Mouse (Mus musculus) heart, postnatal 0 days (tissue): ENCODE results near the gene Med27. TPM values are rescaled to one million over a fixed set of nuclear protein-coding genes. Genes with fewer than 3 reads are reported as not detected.

Source experiments
- ATAC-seq: fragments of 200-750 bp; cut with Nextera tagmentation; 2 replicates; pipeline ENCODE4 v1.8.0; 2017; ENCODE audit warnings: low read depth, moderate number of reproducible peaks, moderate library complexity; ENCODE audit not compliant: insufficient read depth
- DNase-seq: peaks from one replicate; pipeline ENCODE4 v3.0.0-alpha.2; 2016; ENCODE audit warnings: low spot score
- H3K27ac ChIP-seq: fragments of 300-500 bp; sonication (generic); 2 replicates; pipeline ENCODE4 v1.5.1; 2014; ENCODE audit warnings: low read depth, mild to moderate bottlenecking
- H3K27me3 ChIP-seq: fragments of 300-500 bp; sonication (generic); 2 replicates; pipeline ENCODE4 v1.6.1; 2014; ENCODE audit warnings: low read length, mixed read lengths; ENCODE audit not compliant: control insufficient read depth, insufficient read depth
- H3K36me3 ChIP-seq: fragments of 300-500 bp; sonication (generic); replicated peaks from 2 replicates; pipeline ENCODE4 v1.6.1; 2014; ENCODE audit warnings: low read length, mixed read lengths; ENCODE audit not compliant: control insufficient read depth, insufficient read depth
- H3K4me1 ChIP-seq: fragments of 300-500 bp; sonication (generic); 2 replicates; pipeline ENCODE4 v1.6.1; 2014; ENCODE audit warnings: antibody characterized with exemption; ENCODE audit not compliant: control insufficient read depth, insufficient read depth
- H3K4me2 ChIP-seq: fragments of 300-500 bp; sonication (generic); 2 replicates; pipeline ENCODE4 v1.6.1; 2014; ENCODE audit warnings: low read depth, mild to moderate bottlenecking, low read length, moderate library complexity
- H3K4me3 ChIP-seq: fragments of 300-500 bp; sonication (generic); 2 replicates; pipeline ENCODE4 v1.5.1; 2014; ENCODE audit warnings: low read depth, low read length
- H3K9ac ChIP-seq: fragments of 300-500 bp; sonication (generic); replicated peaks from 2 replicates; pipeline ENCODE4 v1.6.1; 2014; ENCODE audit warnings: low read depth, low read length, mixed read lengths
- H3K9me3 ChIP-seq: fragments of 300-500 bp; sonication (generic); replicated peaks from 2 replicates; pipeline ENCODE4 v1.6.1; 2016; ENCODE audit warnings: low read length; ENCODE audit not compliant: control insufficient read depth
- CTCF ChIP-seq: IDR thresholded peaks from 2 replicates; pipeline ENCODE4 v1.5.1; 2016; ENCODE audit warnings: antibody characterized with exemption, control low read depth, low read depth
- EP300 ChIP-seq: IDR thresholded peaks from 2 replicates; pipeline ENCODE4 v1.6.1; 2016; ENCODE audit warnings: antibody characterized with exemption, low read depth
- WGBS: fragments of 180-500 bp; shearing (Covaris S2); extraction: QIAGEN DNeasy Blood & Tissue Kit; methylation state at CpG from one replicate; pipeline ENCODE4 v1.1.7; 2014; 5-methylcytosine and 5-hydroxymethylcytosine counted together
- polyA plus RNA-seq: library from polyadenylated mRNA; unstranded; fragments of >200 nt; fragmentation: Nextera tagmentation; extraction: Ambion mirVana; gene quantifications from 2 replicates; pipeline ENCODE4 v1.2.1, GENCODE M21; 2015
- total RNA-seq: library from RNA; depleted of rRNA; stranded (reverse); fragments of >200 nt; gene quantifications from 2 replicates; pipeline ENCODE4 v1.2.3, GENCODE M21; 2014; ENCODE audit warnings: low replicate concordance

The Med27 gene
- total and polyA plus RNA-seq, 2 experiments from 2014 or later = 26.6 to 52.6 TPM

- no peak for DNase-seq
- TF ChIP-seq CTCF = no peak
- no peak for TF ChIP-seq EP300
Observed at GRCm38 (mm10) chr2:29437111-29437510, 90.5 kb downstream of the Med27 start.

GRCm38 (mm10) chr2:29437861-29438529 lies 91.4 kb downstream of the Med27 start:
- ATAC-seq (no peak), DNase-seq (no peak)
- no peak for TF ChIP-seq EP300
- TF ChIP-seq CTCF = no peak
- Histone ChIP-seq H3K27me3 (no peaks in the 10 kb centered on the region), H3K36me3 (no peaks in the 10 kb centered on the region), H3K4me2 (no peak overlapping the region), H3K4me1 (peaks cover 16% of the 10 kb centered on the region), H3K27ac (no peak overlapping the region), H3K9me3 (no peaks in the 10 kb centered on the region), H3K4me3 (no peak overlapping the region), H3K9ac (no peak overlapping the region)
- 78% methylated on average over 4 of the region's 4 CpGs for WGBS

More at GRCm38 (mm10) chr2:29437111-29437510, 90.5 kb downstream of the Med27 start:
- Histone ChIP-seq H3K4me2 (no peak overlapping the region), H3K4me3 (no peak overlapping the region), H3K9me3 (no peaks in the 10 kb centered on the region), H3K4me1 (peaks cover 22% of the 10 kb centered on the region), H3K27ac (no peak overlapping the region), H3K27me3 (no peaks in the 10 kb centered on the region), H3K36me3 (no peaks in the 10 kb centered on the region), H3K9ac (no peak overlapping the region)
- 52% methylated on average over 5 of the region's 5 CpGs for WGBS
- ATAC-seq = no peak

- no peak for DNase-seq
- H3K27ac ChIP-seq = no peak overlapping the region
- no peaks in the 10 kb centered on the region for H3K27me3 ChIP-seq
- no peak for ATAC-seq
- H3K9me3 ChIP-seq = no peaks in the 10 kb centered on the region
- no peaks in the 10 kb centered on the region for H3K36me3 ChIP-seq
- no peak overlapping the region for H3K9ac ChIP-seq
- H3K4me3 ChIP-seq = no peak overlapping the region
- peaks cover 16% of the 10 kb centered on the region for H3K4me1 ChIP-seq
- no peak for TF ChIP-seq CTCF
- no peak for TF ChIP-seq EP300
- no peak overlapping the region for H3K4me2 ChIP-seq
- 64% methylated on average over 5 of the region's 5 CpGs for whole genome bisulfite sequencing
Observed at GRCm38 (mm10) chr2:29438530-29438862, 91.9 kb downstream of the Med27 start.

GRCm38 (mm10) chr2:29438986-29439385 lies 92.4 kb downstream of the Med27 start:
- Histone ChIP-seq H3K4me1 (peaks cover 16% of the 10 kb centered on the region), H3K27ac (no peak overlapping the region), H3K36me3 (no peaks in the 10 kb centered on the region), H3K4me2 (no peak overlapping the region), H3K9me3 (no peaks in the 10 kb centered on the region), H3K27me3 (no peaks in the 10 kb centered on the region), H3K4me3 (no peak overlapping the region), H3K9ac (no peak overlapping the region)
- ATAC-seq (no peak), DNase-seq (no peak)
- 63% methylated on average over 1 of the region's 1 CpGs for WGBS
- TF ChIP-seq EP300 = no peak
- no peak for TF ChIP-seq CTCF

DNA sequence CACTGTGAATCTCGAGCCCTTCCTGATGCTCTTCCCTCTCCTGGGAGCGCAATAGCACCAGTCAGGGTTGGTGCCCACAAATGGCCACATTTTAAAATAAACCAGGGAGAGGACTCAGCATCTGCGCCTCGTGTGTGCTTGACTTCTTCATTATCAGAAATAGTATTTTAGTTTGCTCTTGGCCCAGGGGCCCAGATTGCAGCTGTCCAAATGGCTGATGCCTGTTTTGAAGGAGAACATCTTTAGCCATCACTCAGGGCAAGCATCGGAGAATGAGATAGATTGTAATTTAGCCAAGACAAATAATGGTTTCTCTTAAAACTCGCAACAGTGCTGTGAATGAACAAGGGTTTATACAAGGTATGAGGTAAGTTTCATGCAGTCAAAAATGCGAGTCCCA lies 92.8 kb downstream of the Med27 start:
- no peak overlapping the region for H3K27ac ChIP-seq
- no peak overlapping the region for H3K4me3 ChIP-seq
- H3K4me2 ChIP-seq = no peak overlapping the region
- H3K9ac ChIP-seq = no peak overlapping the region
- H3K9me3 ChIP-seq = no peaks in the 10 kb centered on the region
- no peaks in the 10 kb centered on the region for H3K36me3 ChIP-seq
- no peaks in the 10 kb centered on the region for H3K27me3 ChIP-seq
- H3K4me1 ChIP-seq = peaks cover 16% of the 10 kb centered on the region
- DNase-seq (no peak), ATAC-seq (no peak)
- WGBS = 59% methylated on average over 7 of the region's 7 CpGs
- TF ChIP-seq EP300 (no peak), CTCF (no peak)

GRCm38 (mm10) chr2:29439857-29440502 lies 93.4 kb downstream of the Med27 start:
- H3K27ac ChIP-seq = no peak overlapping the region
- H3K9ac ChIP-seq = no peak overlapping the region
- H3K4me2 ChIP-seq = no peak overlapping the region
- H3K4me3 ChIP-seq = no peak overlapping the region
- H3K36me3 ChIP-seq = no peaks in the 10 kb centered on the region
- DNase-seq (no peak), ATAC-seq (no peak)
- H3K9me3 ChIP-seq = no peaks in the 10 kb centered on the region
- WGBS = 80% methylated on average over 7 of the region's 7 CpGs
- H3K27me3 ChIP-seq = no peaks in the 10 kb centered on the region
- H3K4me1 ChIP-seq = peaks cover 16% of the 10 kb centered on the region
- no peak for TF ChIP-seq EP300
- no peak for TF ChIP-seq CTCF
